Mouse (Mus musculus) layer of hippocampus, adult 18-20 months (tissue): ENCODE data around the gene Taf7l. TPM values are rescaled to one million over a fixed set of nuclear protein-coding genes. Genes with fewer than 3 reads are reported as not detected.
A peak's percentile ranks its signal among the peaks of the same experiment; 100 is the strongest.

Experiments
- DNase-seq, 2 experiments: peaks; one replicate each; pipeline ENCODE4 v3.0.0; 2022; ENCODE audit warnings: low spot score in 2 of 2
- long read RNA-seq: library from polyadenylated mRNA; stranded (forward); transcript quantifications from one replicate; pipeline ENCODE4 v2.0.0, GENCODE M21; 2021
- total RNA-seq, 2 experiments: library from RNA; stranded (reverse); gene quantifications; 2 replicates each; pipeline ENCODE4 v1.2.3; 2021

Taf7l gene
- total RNA-seq: not detected
- long read RNA-seq, partial matches to known transcripts: 0 of 2 reads
- long read RNA-seq, other reads (novel, unspliced or antisense): 2 of 2 reads

- DNase-seq: no peak
These were observed at the start of gene Taf7l for GRCm38 (mm10) chrX:134476290-134476689. Gene Taf7l (minus strand): TSS chrX:134476490.

GRCm38 (mm10) chrX:134525260-134525659 is 49.0 kb upstream of the Taf7l start:
- no peak for DNase-seq

DNA sequence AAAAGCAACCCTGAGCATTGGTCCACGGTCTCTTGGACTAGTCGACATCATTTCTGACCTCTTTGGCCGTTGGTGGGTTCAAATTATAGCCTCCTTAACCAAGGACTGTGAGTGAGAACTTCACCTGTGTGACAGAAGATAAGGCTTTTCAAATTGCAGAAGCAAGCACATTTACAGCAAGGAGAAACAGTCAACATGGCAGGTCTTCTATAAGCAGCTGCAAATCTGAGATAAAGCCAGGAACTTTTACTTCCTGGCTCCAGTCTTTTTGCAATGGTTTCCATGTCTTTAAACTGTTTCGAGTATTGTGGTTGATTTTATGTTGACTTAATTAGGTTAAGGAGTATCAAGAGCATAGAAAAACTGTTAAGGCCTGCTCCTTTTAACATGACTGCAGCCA is 47.5 kb upstream of the Taf7l start:
- DNase-seq: no peak

- no peak for DNase-seq
These were observed 33.2 kb upstream of the Taf7l start for GRCm38 (mm10) chrX:134509473-134509872.

GRCm38 (mm10) chrX:134507977-134508376 is 31.7 kb upstream of the Taf7l start:
- DNase-seq: no peak

DNA sequence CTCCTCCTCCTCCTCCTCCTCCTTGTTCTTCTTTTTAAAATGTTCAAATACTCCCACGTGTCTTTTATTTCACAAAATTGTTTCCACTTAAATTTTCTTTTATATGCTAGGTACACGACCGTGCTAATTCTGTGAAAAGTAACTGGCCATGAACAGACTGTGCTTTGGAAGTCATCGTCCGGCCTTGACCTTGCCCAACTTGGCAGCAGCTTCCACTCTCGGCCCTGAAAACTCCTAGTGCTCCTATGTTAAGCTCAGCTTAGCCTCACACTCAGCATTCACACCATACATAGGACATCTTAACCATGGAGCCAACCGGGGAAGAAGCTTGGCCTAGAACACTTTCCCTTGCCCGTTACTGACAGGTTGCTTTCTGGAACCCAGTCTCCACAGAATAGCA is 24.4 kb upstream of the Taf7l start:
- no peak for DNase-seq

GRCm38 (mm10) chrX:134481720-134482119 is 5.4 kb upstream of the Taf7l start:
- no peak for DNase-seq

- DNase-seq: no peak
These were observed 1.1 kb downstream of the Taf7l start for GRCm38 (mm10) chrX:134474988-134475710.

DNA sequence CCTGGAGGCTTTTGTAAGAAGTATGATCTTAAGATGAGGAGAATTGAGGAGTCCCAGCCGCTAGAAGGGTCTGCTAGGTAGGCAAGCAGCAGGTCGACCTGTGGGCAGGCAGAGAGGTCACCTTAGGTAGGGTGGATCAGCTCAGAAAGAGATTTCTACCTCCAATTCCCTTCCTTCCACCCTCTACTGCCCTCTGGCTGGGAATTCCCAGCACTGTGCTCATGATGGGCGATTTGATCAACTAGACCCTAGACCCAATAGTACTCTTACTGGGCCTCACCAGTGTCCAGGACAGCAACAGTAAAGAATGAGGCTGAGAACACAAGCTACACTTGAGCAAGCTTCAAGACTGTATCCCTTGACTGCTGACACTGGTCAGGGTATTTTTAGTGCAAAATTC is 49.0 kb downstream of the Taf7l start:
- no peak for DNase-seq

DNA sequence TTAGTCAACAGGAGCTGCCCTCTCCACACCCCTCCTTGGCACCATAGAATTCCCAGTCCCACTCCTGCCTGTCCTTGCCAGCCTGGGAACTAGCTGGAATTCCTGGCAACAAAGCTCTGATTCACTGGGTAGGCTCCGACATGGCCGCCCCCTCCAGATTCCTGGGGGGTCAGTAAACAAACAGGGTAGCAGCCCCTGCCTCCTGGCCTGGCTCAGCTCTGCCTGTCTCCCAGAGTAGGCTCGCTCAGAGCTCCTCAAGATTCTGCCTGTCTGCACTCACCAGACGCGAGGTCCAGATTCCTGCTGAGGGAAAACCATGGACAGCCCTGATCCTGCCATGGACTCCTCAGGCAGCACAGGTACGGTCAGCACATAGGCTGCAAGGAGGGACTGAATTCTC is 49.5 kb downstream of the Taf7l start:
- no peak for DNase-seq

DNA sequence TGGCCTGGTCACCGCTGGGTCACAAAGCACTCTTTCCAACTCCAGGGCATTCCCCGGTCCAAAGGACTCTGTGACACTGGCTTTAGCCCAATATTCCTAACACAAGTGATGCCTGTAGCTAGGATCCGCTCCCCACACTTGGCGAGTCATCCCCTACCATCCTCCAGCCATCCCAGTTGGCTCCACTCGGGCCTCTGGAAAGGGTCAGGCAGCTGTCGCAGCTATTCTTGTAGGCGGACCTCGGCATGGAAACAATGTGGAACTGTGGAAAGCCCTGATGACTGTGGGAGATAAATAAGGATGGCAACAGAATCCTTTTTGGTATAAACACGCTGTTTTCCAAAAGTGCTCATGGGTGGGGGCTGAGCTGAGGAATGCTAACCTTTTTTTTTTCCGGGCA is 50.5 kb downstream of the Taf7l start:
- peak in 1 of 2 experiments; percentile 29 for DNase-seq

- no peak for DNase-seq
These were observed 52.0 kb downstream of the Taf7l start for GRCm38 (mm10) chrX:134424263-134424662.

DNA sequence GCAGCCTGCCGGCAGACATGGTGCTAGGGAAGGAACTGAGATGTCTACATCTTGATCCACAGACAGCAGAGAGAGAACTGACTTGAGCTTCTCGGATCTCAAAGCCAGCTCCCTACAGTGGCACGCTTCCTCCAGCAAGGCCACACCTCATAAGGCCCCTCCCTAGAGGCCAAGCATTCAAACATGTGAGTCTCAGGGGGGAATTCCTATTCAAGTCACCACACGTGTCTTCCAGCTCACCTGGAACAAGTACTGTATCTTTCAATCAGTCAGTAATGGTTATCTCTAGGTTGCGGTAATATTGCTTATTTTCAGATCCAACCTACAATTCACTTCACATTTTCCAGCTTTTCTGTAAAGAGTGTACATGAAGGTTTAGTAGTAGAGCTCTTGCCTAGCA is 56.2 kb downstream of the Taf7l start:
- DNase-seq: no peak

DNA sequence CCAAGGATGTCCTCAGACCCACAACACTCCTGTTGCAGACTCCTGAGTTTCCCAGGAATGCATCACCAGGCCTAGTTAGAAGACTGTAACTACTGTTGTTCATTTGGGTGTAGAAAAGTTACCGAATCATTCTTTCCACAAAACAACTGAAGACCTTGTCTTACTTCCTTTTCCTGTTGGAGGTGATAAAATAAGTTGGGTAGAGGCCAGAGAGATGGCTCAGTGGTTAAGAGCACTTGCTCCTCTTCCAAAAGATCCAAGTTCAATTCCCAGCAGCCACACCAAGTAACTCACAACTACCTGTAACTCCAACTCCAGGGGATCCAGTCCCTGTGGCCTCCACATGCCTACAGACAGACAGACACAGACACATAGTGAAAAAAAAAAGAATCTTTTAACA is 64.2 kb downstream of the Taf7l start:
- DNase-seq: no peak

Other genes with a start within 250 kb of the Taf7l start
- 1 to 10 TPM; 6.7 to 10.0 TPM for gene Trmt2b, start 199.5 kb downstream of the Taf7l start, total RNA-seq
- 10 to 100 TPM; 45.9 to 53.8 TPM for gene Tmem35a, start 181.3 kb downstream of the Taf7l start, total RNA-seq
- gene Cenpi, start 168.4 kb downstream of the Taf7l start, total RNA-seq: under 1 TPM in 1 of 2 experiments, not detected in 1; 0.25 TPM
- gene Drp2, start 71.9 kb downstream of the Taf7l start, total RNA-seq: 10 to 100 TPM; 32.1 to 47.9 TPM
- 10 to 100 TPM; 17.4 to 18.0 TPM for gene Timm8a1, start 65.4 kb upstream of the Taf7l start, total RNA-seq
- gene Btk, start 107.1 kb upstream of the Taf7l start, total RNA-seq: 1 to 10 TPM in 1 of 2 experiments, under 1 TPM in 1; 0.74 to 1.1 TPM
- gene Rpl36a, start 109.2 kb upstream of the Taf7l start, total RNA-seq: 100 to 1,000 TPM; 151 to 153 TPM
- 1 to 10 TPM; 9.5 to 9.8 TPM for gene Gla, start 124.6 kb upstream of the Taf7l start, total RNA-seq
- 100 to 1,000 TPM; 153 to 156 TPM for gene Hnrnph2, start 124.7 kb upstream of the Taf7l start, total RNA-seq
- 10 to 100 TPM; 31.6 to 32.8 TPM for gene Armcx4, start 210.0 kb upstream of the Taf7l start, total RNA-seq
- gene Armcx1, start 241.5 kb upstream of the Taf7l start, total RNA-seq: 10 to 100 TPM; 53.7 to 60.1 TPM